Mouse (Mus musculus) liver, adult 10 weeks (tissue): ENCODE measurements around the gene Gm28168. TPM values are rescaled to one million over a fixed set of nuclear protein-coding genes. Genes with fewer than 3 reads are reported as not detected.

Experiments
- polyA plus RNA-seq: library from polyadenylated mRNA; stranded (reverse); fragments of 350-450 nt; fragmentation: Illumina TruSeq; extraction: RNeasy Lipid Tissue Mini Kit (QIAGEN cat#74804); gene quantifications from one replicate; pipeline ENCODE4 v1.2.3, GENCODE M21; 2014; ENCODE audit warnings: low read depth, low replicate concordance

Gene Gm28168
- polyA plus RNA-seq = not detected

GRCm38 (mm10) chr1:117927715-117928114 is at the start of gene Gm28168:
Gene Gm28168, plus strand, starts transcription at chr1:117928015.

GRCm38 (mm10) chr1:117965639-117966038 is 37.8 kb downstream of the Gm28168 start, which contains the start of gene Gm7145:
Gene Gm7145, plus strand, starts transcription at chr1:117965939.

Other genes starting within 250 kb of the Gm28168 start
- gene Gm28363, start 230.9 kb upstream of the Gm28168 start, polyA plus RNA-seq = not detected
- gene B020011L13Rik, start 146.9 kb upstream of the Gm28168 start, polyA plus RNA-seq = not detected
- not detected for gene Gm28360, start 97.9 kb upstream of the Gm28168 start, polyA plus RNA-seq
- gene Gm7145, start 37.9 kb downstream of the Gm28168 start, polyA plus RNA-seq = not detected
- gene Gm29106, start 248.5 kb downstream of the Gm28168 start, polyA plus RNA-seq = not detected